In genomic region chr3:127552973-127553719, GRCm38 (mm10) we compare ENCODE assay signal across 8 mouse cellular contexts. TPM values are rescaled to one million over a fixed set of nuclear protein-coding genes. Genes with fewer than 3 reads are reported as not detected.
DNase-seq lines count a peak whose midpoint lies in the region; ATAC-seq lines count a peak whose summit lies in the region.

Larp7 (minus strand) TSS chr3:127553349.
Zgrf1 (plus strand) TSS chr3:127553489.

- peak within 1 kb of the TSS; percentile 69 for H3K4me2 ChIP-seq in hindbrain, embryonic 16.5 days (ENCODE audit: low read length)

- no peaks in the 10 kb centered on the region for H3K9me3 ChIP-seq in hindbrain, embryonic 16.5 days (ENCODE audit: control insufficient read depth, low read length)

- DNase-seq in WW6 (ENCODE audit: low read depth, low spot score): peak; percentile 93
- DNase-seq in cerebellum, postnatal 4 days (ENCODE audit: low spot score in 2 of 2): peak; percentile 95 to 99
- peak; percentile 98 for DNase-seq in gastrocnemius, adult 18-20 months (ENCODE audit: low spot score)
- DNase-seq in left cerebral cortex, adult 18-20 months (ENCODE audit: low spot score in 2 of 2): peak; percentile 99
- peak; percentile 99 for DNase-seq in right cerebral cortex, adult 18-20 months
- DNase-seq in urinary bladder, postnatal 10 days (ENCODE audit: low spot score): peak; percentile 97

- H3K36me3 ChIP-seq in hindbrain, embryonic 16.5 days (ENCODE audit: control insufficient read depth, insufficient read depth, low read length): no peaks in the 10 kb centered on the region
- H3K36me3 ChIP-seq in macrophage (ENCODE audit: inconsistent target): no peaks in the 10 kb centered on the region

- under 1% methylated on average over 72 of the region's 73 CpGs for WGBS in hindbrain, embryonic 16.5 days
- WGBS in macrophage (ENCODE audit: missing documents): under 1% methylated on average over 73 of the region's 73 CpGs

- no peaks in the 10 kb centered on the region for H3K27me3 ChIP-seq in hindbrain, embryonic 16.5 days (replicated peaks; ENCODE audit: control insufficient read depth, insufficient read depth, low read length)

- ATAC-seq in hindbrain, embryonic 16.5 days: peak; percentile 99

- peaks cover 63% of the 10 kb centered on the region for H3K79me2 ChIP-seq in macrophage (ENCODE audit: inconsistent target)

- peak within 1 kb of the TSS; percentile 81 for H3K9ac ChIP-seq in hindbrain, embryonic 16.5 days (ENCODE audit: low read depth, low read length)

- no peaks in the 10 kb centered on the region for H3K4me1 ChIP-seq in hindbrain, embryonic 16.5 days (ENCODE audit: control insufficient read depth, insufficient read depth, low read depth, low read length)

- peak within 1 kb of the TSS; percentile 79 for H3K4me3 ChIP-seq in hindbrain, embryonic 16.5 days (ENCODE audit: low read length)
- peak within 1 kb of the TSS; percentile 84 for H3K4me3 ChIP-seq in macrophage (ENCODE audit: inconsistent target)

- peak within 1 kb of the TSS; percentile 95 for H3K27ac ChIP-seq in hindbrain, embryonic 16.5 days (ENCODE audit: low read depth, low read length)
- H3K27ac ChIP-seq in macrophage: peak within 1 kb of the TSS; percentile 80

RNA-seq across cellular contexts. Expression of gene Larp7, which starts in this region (rescaled TPM):
- 10 to 100 TPM in 1 of 2 experiments, 1 to 10 TPM in 1; 8.2 to 12.7 TPM for total RNA-seq in gastrocnemius, adult 18-20 months (2021)
- polyA plus RNA-seq in hindbrain, embryonic 16.5 days (2015; fragmentation: Nextera tagmentation; extraction: Ambion mirVana): 23.1 and 23.7 TPM in 2 replicates
- total RNA-seq in left cerebral cortex, adult 18-20 months (2021): 10 to 100 TPM; 18.0 to 19.4 TPM
- total RNA-seq in macrophage (2018; cell fraction: chromatin; rRNA removed): 10 to 100 TPM in 23 of 26 experiments, 1 to 10 TPM in 3; 8.9 to 24.2 (median 16.2) TPM
- 10 to 100 TPM; 16.3 to 22.5 (median 18.6) TPM for total RNA-seq in macrophage (2018; cell fraction: cytosol; rRNA removed)
- total RNA-seq in macrophage (2018; cell fraction: nucleus; rRNA removed): 10 to 100 TPM in 21 of 26 experiments, 1 to 10 TPM in 5; 8.6 to 19.2 (median 12.1) TPM
- polyA plus RNA-seq in macrophage (2018): 19.8 to 36.7 TPM (median 31.5 TPM) in 3 replicates

RNA-seq across cellular contexts. Expression of gene Zgrf1, which starts in this region (rescaled TPM):
- total RNA-seq in gastrocnemius, adult 18-20 months (2021): under 1 TPM; 0.82 to 0.88 TPM
- 2.8 and 3.4 TPM in 2 replicates for polyA plus RNA-seq in hindbrain, embryonic 16.5 days (2015; fragmentation: Nextera tagmentation; extraction: Ambion mirVana)
- 1 to 10 TPM; 2.9 to 3.7 TPM for total RNA-seq in left cerebral cortex, adult 18-20 months (2021)
- total RNA-seq in macrophage (2018; cell fraction: chromatin; rRNA removed): 10 to 100 TPM in 20 of 26 experiments, 1 to 10 TPM in 6; 1.9 to 35.0 (median 16.9) TPM
- 1 to 10 TPM in 17 of 26 experiments, under 1 TPM in 9; 0.29 to 2.6 (median 1.3) TPM for total RNA-seq in macrophage (2018; cell fraction: cytosol; rRNA removed)
- 10 to 100 TPM in 11 of 26 experiments, 1 to 10 TPM in 15; 1.4 to 51.6 (median 9.0) TPM for total RNA-seq in macrophage (2018; cell fraction: nucleus; rRNA removed)
- 0.61 to 3.6 TPM (median 1.6 TPM) in 3 replicates for polyA plus RNA-seq in macrophage (2018)

Comparison
In these comparisons a context has a peak if more than half of its experiments do, and no peak if none do; other contexts are left out.
1. Peak in every context shown above with its lines: DNase-seq, ATAC-seq, H3K4me3 ChIP-seq and H3K27ac ChIP-seq.